Mouse (Mus musculus) testis, adult 2 months (tissue): Measurements from ENCODE around the gene Ky. TPM values are rescaled to one million over a fixed set of nuclear protein-coding genes. Genes with fewer than 3 reads are reported as not detected.

Source experiments
- H3K27ac ChIP-seq: fragments of 200-500 bp; 2 replicates; pipeline ENCODE4 v1.5.1; 2012; ENCODE audit warnings: low read depth, low read length; ENCODE audit not compliant: control insufficient read depth, insufficient read depth
- H3K27me3 ChIP-seq: fragments of 200-500 bp; 2 replicates; pipeline ENCODE4 v1.6.1; 2012; ENCODE audit warnings: mild to moderate bottlenecking, low read length, moderate library complexity; ENCODE audit not compliant: control insufficient read depth, insufficient read depth
- H3K36me3 ChIP-seq: fragments of 200-500 bp; 2 replicates; pipeline ENCODE4 v1.6.1; 2012; ENCODE audit warnings: mild to moderate bottlenecking, low read length; ENCODE audit not compliant: control insufficient read depth, insufficient read depth
- H3K4me1 ChIP-seq: fragments of 200-500 bp; 2 replicates; pipeline ENCODE4 v1.6.1; 2012; ENCODE audit warnings: low read length; ENCODE audit not compliant: control insufficient read depth, insufficient read depth
- H3K4me3 ChIP-seq: fragments of 200-500 bp; 2 replicates; pipeline ENCODE4 v1.5.1; 2012; ENCODE audit warnings: low read depth, mild to moderate bottlenecking, low read length, moderate library complexity, mixed read lengths; ENCODE audit not compliant: control insufficient read depth
- CTCF ChIP-seq: fragments of 200-500 bp; IDR thresholded peaks from 2 replicates; pipeline ENCODE4 v1.5.1; 2012; ENCODE audit warnings: low read depth, mild to moderate bottlenecking, inconsistent platforms, low read length, moderate library complexity; ENCODE audit not compliant: control insufficient read depth, insufficient read depth, insufficient replicate concordance
- POLR2A ChIP-seq: fragments of 200-500 bp; IDR thresholded peaks from 2 replicates; pipeline ENCODE4 v1.6.1; 2012; ENCODE audit warnings: low read depth, mild to moderate bottlenecking, inconsistent platforms, low read length, moderate library complexity; ENCODE audit not compliant: control insufficient read depth
- polyA plus RNA-seq: library from polyadenylated mRNA; depleted of rRNA; stranded (reverse); fragments of >200 nt; gene quantifications from 2 replicates; pipeline ENCODE4 v1.2.3, GENCODE M21; 2012

The Ky gene
- polyA plus RNA-seq, 1 experiment, result 0.54 TPM

DNA sequence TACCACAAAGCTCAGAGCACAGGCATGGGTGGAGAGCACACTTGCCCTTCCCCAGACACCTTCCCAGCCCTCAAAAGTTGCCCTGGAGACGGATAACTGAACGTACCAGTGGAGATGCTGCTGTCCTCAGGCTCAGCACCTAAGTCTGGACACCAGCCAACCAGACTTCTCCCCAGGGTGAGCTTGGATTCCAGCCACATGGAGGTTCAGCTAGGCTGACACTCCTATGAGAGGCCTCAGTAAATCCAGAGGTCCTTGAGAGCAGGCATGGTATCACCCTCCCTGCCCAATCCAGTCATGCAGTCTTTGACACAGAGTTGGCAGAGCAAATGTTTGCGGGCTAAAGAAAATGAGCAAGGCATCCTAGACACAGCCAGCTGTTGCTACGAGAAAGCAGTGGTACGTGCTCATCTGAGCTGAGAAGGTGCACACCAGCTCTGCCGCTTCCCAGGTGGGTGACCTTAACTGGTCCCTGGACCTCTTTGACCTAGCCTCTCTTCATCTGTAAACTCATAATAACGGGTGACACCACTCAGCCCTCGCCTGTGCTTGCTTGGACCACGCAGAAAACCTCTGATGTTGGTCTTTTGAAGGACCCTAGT, 8.4 kb upstream of the Ky start:
- Histone ChIP-seq H3K4me1 (no peaks in the 10 kb centered on the region), H3K4me3 (no peak overlapping the region), H3K36me3 (no peaks in the 10 kb centered on the region), H3K27me3 (no peaks in the 10 kb centered on the region), H3K27ac (no peak overlapping the region)
- TF ChIP-seq POLR2A (no peak), CTCF (no peak)

DNA sequence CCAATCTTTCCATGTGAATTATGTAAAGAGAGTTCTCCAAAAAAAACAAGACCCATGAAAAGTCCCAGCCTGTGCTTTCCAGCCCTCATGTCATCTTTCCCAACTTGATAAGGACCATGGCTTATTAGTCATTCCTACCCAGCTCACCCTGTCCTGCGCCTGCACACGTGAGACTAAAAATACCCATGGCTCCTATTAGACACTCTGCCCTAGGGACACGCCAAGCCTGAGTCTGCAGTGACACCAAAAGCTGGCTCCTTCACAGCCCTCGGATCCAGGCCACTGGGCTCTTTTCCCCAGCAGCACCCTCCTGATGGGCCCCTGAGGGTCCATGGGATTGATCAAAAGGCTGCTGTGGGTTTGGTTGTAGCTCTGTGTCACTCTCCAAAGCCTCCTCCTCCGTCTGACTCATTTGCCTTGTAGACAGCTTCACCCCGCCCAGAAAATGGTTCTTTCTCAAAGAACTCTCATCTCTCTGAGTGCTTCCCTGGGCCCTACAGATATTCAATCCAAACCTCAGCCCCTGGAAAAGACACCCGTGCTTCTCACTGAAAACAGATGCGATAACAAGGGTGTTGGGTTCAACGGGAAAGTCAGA, 7.6 kb upstream of the Ky start:
- Histone ChIP-seq H3K4me3 (no peak overlapping the region), H3K36me3 (no peaks in the 10 kb centered on the region), H3K27ac (no peak overlapping the region), H3K27me3 (no peaks in the 10 kb centered on the region), H3K4me1 (no peaks in the 10 kb centered on the region)
- TF ChIP-seq POLR2A, result no peak

DNA sequence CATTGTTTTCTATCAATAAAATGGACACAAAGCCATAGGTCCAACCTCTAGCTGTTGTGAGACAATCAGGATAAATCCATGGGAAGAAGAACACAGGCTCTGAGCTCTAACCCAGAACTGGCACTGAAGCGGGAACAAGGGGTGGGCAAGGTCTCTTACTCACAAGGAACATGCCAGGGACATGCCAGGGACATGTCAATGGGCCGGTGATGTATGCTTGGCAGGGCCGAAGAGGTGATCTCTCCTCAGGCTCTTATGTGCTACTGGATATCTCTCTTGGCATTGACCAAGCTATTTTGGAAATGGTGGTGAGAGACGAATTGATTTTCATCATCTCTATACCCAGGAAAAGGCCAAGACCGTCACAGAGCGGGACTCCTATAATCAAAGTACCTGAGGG, 6.8 kb upstream of the Ky start:
- no peaks in the 10 kb centered on the region for H3K4me1 ChIP-seq
- no peaks in the 10 kb centered on the region for H3K36me3 ChIP-seq
- H3K4me3 ChIP-seq, result no peak overlapping the region
- no peak overlapping the region for H3K27ac ChIP-seq
- no peaks in the 10 kb centered on the region for H3K27me3 ChIP-seq
- TF ChIP-seq POLR2A, result no peak
- TF ChIP-seq CTCF, result no peak

DNA sequence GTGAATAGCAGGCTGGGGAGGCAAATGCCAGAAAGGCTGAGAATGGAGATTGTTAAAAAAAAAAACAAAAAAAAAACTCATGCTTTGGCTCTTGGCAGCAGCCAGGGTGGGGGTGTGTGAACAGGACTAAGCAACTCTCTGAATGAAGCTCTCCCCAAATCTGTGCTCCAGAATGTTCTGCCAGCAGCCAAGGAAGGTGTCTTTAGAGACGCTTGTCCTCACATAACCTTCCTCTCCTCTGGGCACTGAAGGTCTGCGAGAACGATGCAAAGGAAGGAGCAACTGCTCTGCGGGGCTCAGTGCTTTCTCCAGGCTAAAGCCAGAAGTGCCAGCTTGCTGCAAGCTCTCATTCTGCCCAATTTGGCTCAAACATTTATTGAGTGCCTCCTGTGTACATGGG, 6.3 kb upstream of the Ky start:
- TF ChIP-seq CTCF (no peak), POLR2A (no peak)
- no peak overlapping the region for H3K27ac ChIP-seq

DNA sequence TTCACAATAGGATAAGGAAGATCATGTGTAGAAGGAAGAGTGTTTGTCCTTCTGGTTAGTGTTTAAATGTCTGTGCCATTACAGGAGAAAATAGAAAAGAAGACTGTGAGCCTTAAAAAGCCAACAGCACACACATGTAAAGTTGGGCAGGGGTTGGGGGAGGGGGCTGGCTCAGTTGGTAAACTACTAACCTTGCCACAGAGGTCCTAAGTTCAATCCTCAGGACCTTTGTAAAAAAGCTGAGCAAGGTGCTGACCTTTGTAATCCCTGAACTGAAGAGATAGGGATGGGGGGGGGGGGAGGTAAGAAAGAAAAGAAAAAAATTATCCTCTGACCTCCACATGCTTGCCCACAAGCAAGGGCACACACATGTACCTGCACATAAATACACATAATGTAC, 5.8 kb upstream of the Ky start:
- no peaks in the 10 kb centered on the region for H3K36me3 ChIP-seq
- no peak overlapping the region for H3K27ac ChIP-seq
- H3K4me1 ChIP-seq, result no peaks in the 10 kb centered on the region
- H3K4me3 ChIP-seq, result no peak overlapping the region
- no peak for TF ChIP-seq CTCF
- no peak for TF ChIP-seq POLR2A
- no peaks in the 10 kb centered on the region for H3K27me3 ChIP-seq

More for the DNA sequence above, 6.3 kb upstream of the Ky start:
- Histone ChIP-seq H3K4me1 (no peaks in the 10 kb centered on the region), H3K4me3 (no peak overlapping the region), H3K36me3 (no peaks in the 10 kb centered on the region), H3K27me3 (no peaks in the 10 kb centered on the region)

DNA sequence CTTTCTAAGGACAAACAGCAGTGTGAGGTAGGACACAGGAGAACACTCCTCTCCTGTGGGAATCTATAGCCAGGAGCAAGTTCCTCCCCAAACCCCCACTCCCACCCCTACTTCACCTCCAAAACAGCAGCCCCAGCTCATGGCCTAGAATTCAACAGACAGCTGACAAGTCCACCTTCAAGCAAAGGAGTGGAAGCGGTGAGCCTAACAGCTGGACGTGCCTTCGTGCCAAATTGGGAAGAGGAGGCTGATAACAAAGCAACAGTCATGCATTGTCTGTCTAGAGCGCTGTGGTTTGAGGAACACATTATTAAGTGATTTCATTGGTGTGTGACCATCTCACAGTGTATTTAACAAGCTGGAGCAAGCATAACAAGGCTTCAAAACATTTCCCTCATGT, 4.4 kb upstream of the Ky start:
- TF ChIP-seq CTCF (no peak), POLR2A (no peak)
- Histone ChIP-seq H3K27me3 (no peaks in the 10 kb centered on the region), H3K27ac (no peak overlapping the region), H3K4me1 (peaks cover 4% of the 10 kb centered on the region), H3K4me3 (no peak overlapping the region), H3K36me3 (no peaks in the 10 kb centered on the region)

GRCm38 (mm10) chr9:102502015-102502633, 3.4 kb upstream of the Ky start:
- H3K36me3 ChIP-seq, result no peaks in the 10 kb centered on the region
- no peaks in the 10 kb centered on the region for H3K27me3 ChIP-seq
- H3K4me3 ChIP-seq, result no peak overlapping the region
- TF ChIP-seq CTCF (no peak), POLR2A (no peak)
- no peak overlapping the region for H3K27ac ChIP-seq
- peaks cover 6% of the 10 kb centered on the region for H3K4me1 ChIP-seq
